Mouse (Mus musculus): Measurements from ENCODE around the gene B4galt1.

B4galt1 gene

DNA sequence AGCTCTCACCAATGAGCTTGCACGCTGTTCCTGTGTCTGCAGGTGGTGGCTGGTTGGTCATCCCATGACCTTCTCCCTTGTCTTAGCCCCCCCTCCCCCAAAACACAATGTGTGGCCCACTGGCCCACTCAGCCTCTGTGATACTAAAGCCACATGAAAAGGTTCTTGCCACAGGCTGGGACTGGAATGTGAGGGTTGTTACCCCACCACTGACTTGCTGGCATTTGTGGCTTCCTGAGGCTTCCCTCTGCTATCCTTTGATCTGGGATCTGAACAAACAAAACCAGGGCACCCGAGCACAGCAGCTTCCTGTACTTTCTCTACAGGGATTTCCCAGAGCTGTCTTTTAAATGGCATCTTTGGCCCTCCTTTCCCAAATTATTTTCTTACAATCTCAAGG lies 76.7 kb downstream of the B4galt1 start:
- DNase-seq (ENCODE audit: low spot score) = no peak

DNA sequence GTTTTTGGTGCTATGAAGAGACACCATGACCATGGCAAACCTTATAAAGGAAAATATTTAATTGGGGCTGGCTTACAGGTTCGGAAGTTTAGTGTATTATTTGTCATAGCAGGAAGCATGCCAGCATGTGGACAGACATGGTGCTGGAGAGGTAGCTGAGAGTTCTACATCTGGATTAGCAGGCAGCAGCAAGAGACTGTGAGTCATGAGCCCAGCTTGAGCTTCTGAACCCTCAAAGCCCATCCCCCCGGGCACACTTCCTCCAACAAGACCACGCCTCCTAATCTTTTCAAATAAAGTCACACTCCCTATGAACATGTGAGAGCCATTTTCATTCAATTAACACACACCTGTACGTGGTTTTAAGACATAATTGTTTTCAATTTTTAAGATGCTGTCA lies 77.4 kb downstream of the B4galt1 start:
- peak; percentile 51 for DNase-seq (ENCODE audit: low spot score)

DNA sequence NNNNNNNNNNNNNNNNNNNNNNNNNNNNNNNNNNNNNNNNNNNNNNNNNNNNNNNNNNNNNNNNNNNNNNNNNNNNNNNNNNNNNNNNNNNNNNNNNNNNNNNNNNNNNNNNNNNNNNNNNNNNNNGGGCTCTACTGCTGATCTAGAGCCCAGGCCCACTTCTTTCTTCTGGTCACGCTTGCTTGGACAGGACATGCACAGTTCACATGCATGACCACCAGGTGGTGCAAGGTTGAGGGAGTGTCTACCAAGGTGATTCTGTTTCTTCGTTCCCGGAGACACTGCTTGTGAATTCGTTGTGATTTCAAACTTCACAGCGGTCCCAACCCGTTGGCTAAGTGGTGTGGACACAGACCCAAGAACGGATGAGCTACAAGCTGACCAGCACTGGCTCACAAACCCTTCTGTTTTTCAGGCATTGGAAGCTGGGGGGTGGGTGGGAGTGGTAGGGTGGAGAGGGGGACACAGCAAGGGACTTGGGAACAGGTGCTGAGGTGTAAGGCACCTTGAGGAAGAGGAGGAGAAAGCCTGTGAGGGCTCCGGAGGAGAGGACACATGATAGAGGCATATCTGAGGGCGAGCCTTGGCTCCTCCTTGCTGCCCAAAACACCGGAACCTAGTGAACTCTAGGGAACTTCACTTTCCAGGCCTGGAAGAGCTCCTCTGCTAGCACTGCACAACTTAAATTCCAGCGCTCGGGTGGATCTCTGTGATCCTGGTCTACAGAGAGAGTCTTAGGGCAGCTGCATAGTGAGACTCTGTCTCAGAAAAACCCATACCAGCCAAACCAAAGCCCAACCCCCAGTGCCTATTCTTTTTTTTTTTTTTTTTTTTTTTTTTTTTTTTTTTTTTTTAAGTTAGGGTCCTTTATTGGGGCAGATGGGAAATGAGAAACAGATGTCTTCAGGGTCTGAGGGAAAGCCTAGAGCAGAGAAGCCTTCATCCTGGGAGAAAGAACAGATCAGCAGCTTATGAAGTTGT lies 79.2 kb downstream of the B4galt1 start:
- DNase-seq (ENCODE audit: low spot score) = peak; percentile 87

DNA sequence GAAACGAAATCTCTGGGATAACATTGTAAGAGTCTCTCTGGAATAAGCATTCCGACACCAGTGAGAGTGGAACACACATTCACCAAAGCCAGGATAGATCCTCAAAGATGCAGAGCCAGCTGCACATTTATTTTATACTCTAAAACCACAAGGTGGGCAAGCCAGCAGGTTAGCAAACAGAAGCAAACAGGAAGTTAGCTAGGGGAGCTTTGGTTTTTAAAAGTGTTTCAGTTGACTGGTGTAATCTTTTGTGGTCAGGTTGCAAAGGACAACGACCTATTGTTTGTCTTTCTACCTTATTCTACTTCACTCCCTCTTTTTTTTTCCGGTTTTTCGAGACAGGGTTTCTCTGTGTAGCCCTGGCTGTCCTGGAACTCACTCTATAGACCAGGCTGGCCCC lies 93.9 kb downstream of the B4galt1 start:
- no peak for DNase-seq (ENCODE audit: low spot score)

DNA sequence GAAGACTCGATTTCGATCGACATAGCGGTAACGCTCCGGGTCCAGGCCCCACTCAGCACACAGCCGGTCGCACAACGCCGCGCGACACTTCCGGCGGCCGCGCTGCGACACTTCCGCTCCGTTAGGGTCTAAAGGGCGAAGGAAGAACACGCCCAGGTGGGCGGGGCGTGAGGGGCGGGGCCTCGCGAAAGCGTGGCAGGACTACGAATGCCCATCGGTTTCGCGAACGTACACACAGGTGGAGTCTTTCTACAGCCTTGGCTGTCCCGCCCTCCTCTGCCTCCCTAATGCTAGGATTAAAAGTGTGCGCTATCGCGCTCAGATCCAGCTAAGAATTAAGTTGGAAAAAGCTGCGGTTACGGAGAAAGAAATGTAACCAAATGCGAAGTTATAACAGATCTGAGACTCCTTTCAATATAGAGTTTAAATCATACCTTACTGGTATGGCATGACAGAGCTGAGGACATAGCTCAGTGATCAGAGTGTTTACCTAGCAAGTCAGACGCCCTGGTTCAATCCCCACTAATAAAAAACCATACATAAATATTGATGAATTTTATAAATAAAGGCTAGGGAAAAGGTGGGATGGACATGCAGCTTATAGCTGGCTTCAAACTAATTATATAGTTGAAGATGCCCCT lies 95.9 kb downstream of the B4galt1 start, which contains the start of gene Smu1:
Smu1 (minus strand) TSS at position 144 of the 641 bp plus-strand sequence.
- peak; percentile 97 for DNase-seq (ENCODE audit: low spot score)

DNA sequence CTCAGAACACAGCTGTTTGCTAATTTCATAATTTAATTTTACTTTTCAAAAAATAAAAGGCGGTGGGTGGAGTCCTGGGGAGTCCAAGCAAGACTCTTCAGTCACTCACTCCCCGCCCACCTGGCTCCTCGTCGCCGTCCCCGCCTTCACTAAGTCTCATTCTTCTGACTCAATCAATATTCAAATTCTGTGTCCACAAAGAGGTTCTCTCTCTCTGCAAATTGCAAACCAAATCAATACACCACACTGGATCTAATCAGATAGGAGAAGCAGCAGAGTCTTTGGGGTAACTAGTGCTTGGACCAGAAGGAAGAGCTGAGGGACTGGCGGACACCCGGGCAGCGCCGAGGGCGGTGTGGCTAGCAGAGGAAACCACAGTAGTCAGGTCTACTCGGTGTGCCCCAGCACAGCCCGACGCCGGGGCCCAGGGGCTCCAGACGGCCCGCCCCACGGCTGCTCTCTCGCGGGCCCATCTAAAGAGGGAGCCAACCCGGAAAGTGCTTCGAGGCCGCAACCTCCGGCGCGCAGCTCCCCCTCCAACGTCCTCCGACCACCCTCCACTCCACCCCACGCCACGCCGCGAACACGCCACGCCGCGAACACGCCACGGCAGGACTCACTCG lies 96.5 kb downstream of the B4galt1 start:
- no peak for DNase-seq (ENCODE audit: low spot score)
